Mouse (Mus musculus) MEL (cell line): Measurements from ENCODE around the gene C1ql4. TPM values are rescaled to one million over a fixed set of nuclear protein-coding genes. Genes with fewer than 3 reads are reported as not detected.

ENCODE experiments used
- DNase-seq: peaks from one replicate; pipeline ENCODE4 v3.0.0; 2011; ENCODE audit warnings: low read depth, low spot score
- H3K27ac ChIP-seq: 2 replicates; pipeline ENCODE4 v1.5.1; 2012; ENCODE audit warnings: low read depth, mild to moderate bottlenecking, control low read depth, low read length, moderate library complexity; ENCODE audit not compliant: control insufficient read depth
- H3K27me3 ChIP-seq, 2 experiments: fragments of 150-350 bp in 1 of 2; sonication (generic) in 1 of 2; 2 replicates each; pipeline ENCODE4 v1.6.1; 2012; ENCODE audit warnings: low read length in 2 of 2, mild to moderate bottlenecking in 2 of 2, improper control_type of control experiment in 1 of 2, moderate library complexity in 1 of 2; ENCODE audit not compliant: insufficient read depth in 2 of 2, control insufficient read depth in 1 of 2
- H3K36me3 ChIP-seq, 2 experiments: 2 replicates each; pipeline ENCODE4 v1.6.1; 2012 to 2014; ENCODE audit warnings: low read length in 2 of 2, improper control_type of control experiment in 1 of 2, inconsistent platforms in 1 of 2, mild to moderate bottlenecking in 1 of 2; ENCODE audit not compliant: insufficient read depth in 2 of 2, control insufficient read depth in 1 of 2
- H3K4me1 ChIP-seq, 2 experiments: fragments of 150-350 bp in 1 of 2; sonication (generic) in 1 of 2; 2 replicates each; pipeline ENCODE4 v1.6.1; 2012; ENCODE audit warnings: low read length in 2 of 2, improper control_type of control experiment in 1 of 2, mild to moderate bottlenecking in 1 of 2; ENCODE audit not compliant: insufficient read depth in 2 of 2, control insufficient read depth in 1 of 2
- H3K4me3 ChIP-seq, 2 experiments: fragments of 150-350 bp in 1 of 2; sonication (generic) in 1 of 2; 2 replicates each; pipeline ENCODE4 v1.5.1; 2012; ENCODE audit warnings: low read depth in 2 of 2, low read length in 2 of 2, mild to moderate bottlenecking in 2 of 2, moderate library complexity in 2 of 2, control low read depth in 1 of 2, improper control_type of control experiment in 1 of 2; ENCODE audit not compliant: control insufficient read depth in 1 of 2, insufficient read depth in 1 of 2
- H3K79me2 ChIP-seq: 2 replicates; pipeline ENCODE4 v1.6.1; 2012; ENCODE audit warnings: mild to moderate bottlenecking, low read length, moderate library complexity; ENCODE audit not compliant: control insufficient read depth, poor library complexity, insufficient read depth
- H3K9ac ChIP-seq: 2 replicates; pipeline ENCODE4 v1.6.1; 2012; ENCODE audit warnings: low read depth, mild to moderate bottlenecking, control low read depth, low read length, moderate library complexity; ENCODE audit not compliant: control insufficient read depth, poor library complexity, severe bottlenecking
- H3K9me3 ChIP-seq: fragments of 150-350 bp; sonication (generic); replicated peaks from 2 replicates; pipeline ENCODE4 v1.6.1; 2012; ENCODE audit warnings: mild to moderate bottlenecking, low read length, improper control_type of control experiment, moderate library complexity; ENCODE audit not compliant: insufficient read depth
- BHLHE40 ChIP-seq: IDR thresholded peaks from 2 replicates; pipeline ENCODE4 v1.6.1; 2012; ENCODE audit warnings: low read depth, mild to moderate bottlenecking, inconsistent platforms, low read length, improper control_type of control experiment, borderline replicate concordance
- CHD2 ChIP-seq: IDR thresholded peaks from 2 replicates; pipeline ENCODE4 v1.6.1; 2011; ENCODE audit warnings: low read length, improper control_type of control experiment
- CTCF ChIP-seq, 3 experiments: IDR thresholded peaks in 2 of 3; conservative IDR thresholded peaks in 1 of 3; 2 replicates each; pipeline ENCODE4 v1.5.1; 2011 to 2012; ENCODE audit warnings: low read length in 3 of 3, low read depth in 2 of 3, mild to moderate bottlenecking in 2 of 3, improper control_type of control experiment in 1 of 3, inconsistent platforms in 1 of 3, mixed read lengths in 1 of 3, moderate library complexity in 1 of 3; ENCODE audit not compliant: control insufficient read depth in 1 of 3, insufficient read depth in 1 of 3, poor library complexity in 1 of 3, severe bottlenecking in 1 of 3
- E2F4 ChIP-seq: IDR thresholded peaks from 2 replicates; pipeline ENCODE4 v1.6.1; 2011; ENCODE audit warnings: low read depth, low read length, improper control_type of control experiment, borderline replicate concordance
- EP300 ChIP-seq, 2 experiments: IDR thresholded peaks; 2 replicates each; pipeline ENCODE4 v1.6.1; 2011; ENCODE audit warnings: improper control_type of control experiment in 2 of 2, low read length in 2 of 2, low read depth in 1 of 2, mild to moderate bottlenecking in 1 of 2
- ETS1 ChIP-seq: IDR thresholded peaks from 2 replicates; pipeline ENCODE4 v1.6.1; 2012; ENCODE audit warnings: low read depth, mild to moderate bottlenecking, inconsistent platforms, low read length, improper control_type of control experiment, moderate library complexity
- GATA1 ChIP-seq: IDR thresholded peaks from 2 replicates; pipeline ENCODE4 v1.6.1; 2011; ENCODE audit warnings: low read depth, low read length, improper control_type of control experiment
- HCFC1 ChIP-seq: IDR thresholded peaks from 2 replicates; pipeline ENCODE4 v1.6.1; 2012; ENCODE audit warnings: low read depth, mild to moderate bottlenecking, inconsistent platforms, low read length, improper control_type of control experiment, moderate library complexity
- JUND ChIP-seq: IDR thresholded peaks from 2 replicates; pipeline ENCODE4 v1.6.1; 2011; ENCODE audit warnings: low read depth, mild to moderate bottlenecking, improper control_type of control experiment, low read length
- MAX ChIP-seq: IDR thresholded peaks from 2 replicates; pipeline ENCODE4 v1.6.1; 2011; ENCODE audit warnings: low read length, improper control_type of control experiment
- MXI1 ChIP-seq: IDR thresholded peaks from 2 replicates; pipeline ENCODE4 v1.6.1; 2011; ENCODE audit warnings: mild to moderate bottlenecking, low read depth, low read length, improper control_type of control experiment
- MYB ChIP-seq: IDR thresholded peaks from 2 replicates; pipeline ENCODE4 v1.6.1; 2011; ENCODE audit warnings: mild to moderate bottlenecking, low read depth, low read length, improper control_type of control experiment
- MYC ChIP-seq: IDR thresholded peaks from 2 replicates; pipeline ENCODE4 v1.6.1; 2011; ENCODE audit warnings: low read depth, mild to moderate bottlenecking, low read length, improper control_type of control experiment, moderate library complexity
- NRF1 ChIP-seq: IDR thresholded peaks from 2 replicates; pipeline ENCODE4 v1.6.1; 2014; ENCODE audit warnings: low read depth, mild to moderate bottlenecking, inconsistent platforms, low read length, improper control_type of control experiment, moderate library complexity; ENCODE audit not compliant: poor library complexity, insufficient read depth, severe bottlenecking
- POLR2A ChIP-seq, 2 experiments: IDR thresholded peaks; 2 replicates each; pipeline ENCODE4 v1.6.1; 2011 to 2012; ENCODE audit warnings: low read length in 2 of 2, mild to moderate bottlenecking in 2 of 2, control low read depth in 1 of 2, improper control_type of control experiment in 1 of 2, low read depth in 1 of 2, moderate library complexity in 1 of 2; ENCODE audit not compliant: control insufficient read depth in 1 of 2, insufficient read depth in 1 of 2, poor library complexity in 1 of 2
- POLR2AphosphoS2 ChIP-seq: IDR thresholded peaks from 2 replicates; pipeline ENCODE4 v1.6.1; 2011; ENCODE audit warnings: low read length, improper control_type of control experiment
- POLR2AphosphoS5 ChIP-seq: IDR thresholded peaks from 2 replicates; pipeline ENCODE4 v1.6.1; 2012; ENCODE audit warnings: low read depth, borderline replicate concordance, mild to moderate bottlenecking, inconsistent platforms, low read length, moderate library complexity, mixed read lengths
- RAD21 ChIP-seq: IDR thresholded peaks from 2 replicates; pipeline ENCODE4 v1.6.1; 2011; ENCODE audit warnings: mild to moderate bottlenecking, low read depth, low read length, improper control_type of control experiment
- RCOR1 ChIP-seq: IDR thresholded peaks from 2 replicates; pipeline ENCODE4 v1.6.1; 2012; ENCODE audit warnings: low read depth, mild to moderate bottlenecking, inconsistent platforms, low read length, improper control_type of control experiment
- SIN3A ChIP-seq: IDR thresholded peaks from 2 replicates; pipeline ENCODE4 v1.6.1; 2012; ENCODE audit warnings: low read length, improper control_type of control experiment, inconsistent platforms
- SMC3 ChIP-seq: IDR thresholded peaks from 2 replicates; pipeline ENCODE4 v1.6.1; 2011; ENCODE audit warnings: low read depth, low read length, improper control_type of control experiment
- TAL1 ChIP-seq: IDR thresholded peaks from 2 replicates; pipeline ENCODE4 v1.6.1; 2012; ENCODE audit warnings: mild to moderate bottlenecking, inconsistent platforms, low read length, moderate library complexity, mixed read lengths
- TBP ChIP-seq: IDR thresholded peaks from 2 replicates; pipeline ENCODE4 v1.8.0; 2011; ENCODE audit warnings: low read depth, low read length, improper control_type of control experiment
- TCF12 ChIP-seq: IDR thresholded peaks from 2 replicates; pipeline ENCODE4 v1.6.1; 2014; ENCODE audit warnings: low read depth, mild to moderate bottlenecking, inconsistent platforms, low read length, improper control_type of control experiment, moderate library complexity
- USF1 ChIP-seq: IDR thresholded peaks from 2 replicates; pipeline ENCODE4 v1.6.1; 2014; ENCODE audit warnings: low read depth, mild to moderate bottlenecking, inconsistent platforms, low read length, improper control_type of control experiment, moderate library complexity
- ZMIZ1 ChIP-seq: IDR thresholded peaks from 2 replicates; pipeline ENCODE4 v1.6.1; 2012; ENCODE audit warnings: low read depth, mild to moderate bottlenecking, inconsistent platforms, low read length, improper control_type of control experiment, moderate library complexity
- ZNF384 ChIP-seq: IDR thresholded peaks from 2 replicates; pipeline ENCODE4 v1.6.1; 2012; ENCODE audit warnings: low read depth, mild to moderate bottlenecking, inconsistent platforms, low read length, improper control_type of control experiment
- polyA plus RNA-seq, 2 experiments: library from polyadenylated mRNA; stranded (reverse) in 1 of 2; unstranded in 1 of 2; fragments of >175 nt in 1 of 2; fragments of >200 nt in 1 of 2; gene quantifications; 2 replicates each; pipeline versions ENCODE4 v1.2.1 to v1.2.4; 2012; ENCODE audit warnings: low replicate concordance in 2 of 2, low read depth in 1 of 2; ENCODE audit not compliant: insufficient read length in 2 of 2, insufficient read depth in 1 of 2, missing spikeins in 1 of 2
- total RNA-seq: library from RNA; depleted of rRNA; stranded (reverse); fragments of 300-350 nt; gene quantifications from 2 replicates; pipeline ENCODE4 v1.2.3, GENCODE M21; 2012

C1ql4 gene
- total and polyA plus RNA-seq, 3 experiments, result 0.08 to 0.15 TPM; not detected in 1

DNA sequence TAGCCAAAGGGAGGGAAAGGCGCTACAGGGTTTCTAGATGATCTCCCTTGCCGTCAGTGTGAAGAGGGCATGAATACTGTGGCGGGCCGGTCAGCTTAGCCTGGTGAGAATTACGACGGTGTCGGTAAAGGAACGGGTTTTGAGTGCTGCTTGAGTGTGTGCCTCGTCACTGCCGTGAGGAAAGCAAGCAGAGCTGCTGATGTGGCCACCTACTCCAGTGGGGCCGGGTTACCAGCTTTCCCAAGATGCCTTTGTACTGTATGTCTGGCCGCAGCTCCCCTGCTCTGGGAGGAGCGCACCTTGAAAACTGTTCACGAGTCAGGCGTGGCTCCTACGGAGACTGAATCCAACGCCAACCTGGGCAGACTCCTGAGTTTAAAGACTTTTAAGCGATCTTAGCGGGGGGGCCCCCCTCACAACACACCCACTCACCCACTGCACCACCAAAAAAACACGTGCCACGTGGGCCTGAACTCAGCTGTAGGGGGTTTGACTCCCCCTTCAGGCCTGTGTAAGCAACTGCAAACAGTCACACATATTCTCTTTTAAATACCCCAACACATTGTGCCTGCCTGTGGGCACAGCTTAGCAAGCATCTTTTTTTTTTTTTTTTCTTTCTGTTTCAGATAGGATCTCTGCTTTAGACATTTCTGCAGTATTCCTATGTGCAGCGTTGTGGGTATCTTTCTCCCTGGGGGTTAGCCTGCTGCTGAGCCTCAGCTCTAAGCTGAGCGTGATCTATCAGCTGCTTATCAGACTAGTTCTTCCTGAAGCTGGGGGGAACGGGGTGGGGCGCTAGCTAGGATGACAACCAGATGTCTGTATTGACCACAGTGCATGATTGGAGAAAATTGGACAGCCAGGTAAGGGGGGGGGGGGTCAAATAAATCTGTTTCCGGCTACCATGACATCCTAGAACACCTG lies 47.4 kb downstream of the C1ql4 start:
- Histone ChIP-seq H3K4me3 (no peak overlapping the region), H3K9ac (no peak overlapping the region), H3K9me3 (no peaks in the 10 kb centered on the region), H3K36me3 (peaks cover 9 to 12% of the 10 kb centered on the region in 2 experiments), H3K27me3 (no peaks in the 10 kb centered on the region), H3K4me1 (peaks cover 4 to 15% of the 10 kb centered on the region in 2 experiments; a peak in 3 of 4 replicates), H3K27ac (no peak overlapping the region; the same call in 1 of the 2 replicates), H3K79me2 (no peaks in the 10 kb centered on the region; the same call in 1 of the 2 replicates)
- TF ChIP-seq SIN3A, result peak; percentile 89
- TF ChIP-seq CHD2, result no peak
- TF ChIP-seq EP300 (IDR thresholded peaks at IDR 0.05; ENCODE audit: low read depth in 1 of 2, low read length in 2 of 2), result peak; percentile 50 to 58; a peak in 3 of 4 replicates
- TF ChIP-seq POLR2AphosphoS2, result no peak
- no peak for TF ChIP-seq POLR2AphosphoS5
- TF ChIP-seq ZMIZ1, result no peak
- peak; percentile 94 for TF ChIP-seq ZNF384
- TF ChIP-seq RAD21, result peak; percentile 21
- TF ChIP-seq CTCF (IDR thresholded peaks at IDR 0.05 in 2 of 3, conservative IDR thresholded peaks at IDR 0.05 in 1 of 3; ENCODE audit: control insufficient read depth in 1 of 3, insufficient read depth in 1 of 3, low read depth in 2 of 3, low read length in 3 of 3, poor library complexity in 1 of 3, severe bottlenecking in 1 of 3), result peak; percentile 55 to 80 (median 72)
- TF ChIP-seq MXI1, result peak; percentile 91
- TF ChIP-seq POLR2A (IDR thresholded peaks at IDR 0.05; ENCODE audit: control insufficient read depth in 1 of 2, insufficient read depth in 1 of 2, low read depth in 1 of 2, low read length in 2 of 2, poor library complexity in 1 of 2), result no peak
- peak; percentile 95 for TF ChIP-seq MAX
- TF ChIP-seq BHLHE40, result peak; percentile 85
- TF ChIP-seq JUND, result no peak
- peak; percentile 37 for TF ChIP-seq SMC3
- TF ChIP-seq TAL1, result no peak
- TF ChIP-seq TCF12, result peak; percentile 48
- peak; percentile 90 for TF ChIP-seq ETS1
- TF ChIP-seq USF1, result peak; percentile 78
- no peak for TF ChIP-seq MYB
- TF ChIP-seq E2F4, result no peak
- TF ChIP-seq MYC, result peak; percentile 96
- TF ChIP-seq GATA1, result peak; percentile 76
- TF ChIP-seq RCOR1, result peak; percentile 67; the same call in 1 of the 2 replicates
- TF ChIP-seq NRF1, result no peak
- peak; percentile 57 for TF ChIP-seq HCFC1
- TF ChIP-seq TBP, result 0 out of 2 replicates have a peak, but pooled peaks have one; percentile 28
- peak; percentile 73 for DNase-seq
